ENCODE assay signal across 14 mouse cellular contexts in genomic region chr13:15543169-15543887, GRCm38 (mm10).
DNase-seq lines count a peak whose midpoint lies in the region; ATAC-seq and TF ChIP-seq lines count a peak whose summit lies in the region.
"Had no signal": no experiment of that assay in that cellular context is flagged by ENCODE, and none has a peak within 500 bp of the region (broad histone marks: within the 10 kb centered on the region; RNA-seq: fewer than 3 reads in every experiment).

No protein-coding gene starts in this region.

- no peak for DNase-seq in kidney, adult 2 months
- no peak for DNase-seq in limb, embryonic 11.5 days (ENCODE audit: low spot score)
- DNase-seq in midbrain, postnatal 0 days (ENCODE audit: low spot score), result no peak
- no peak for DNase-seq in lung, postnatal 14 days
- DNase-seq: cerebellum, adult 8-10 months; gastrocnemius, postnatal 10 days; liver, embryonic 13.5 days; lung, postnatal 4 days; retina, postnatal 1 day; thymus, adult 18-20 months had no signal

- H3K4me3 ChIP-seq in kidney, embryonic 16.5 days (ENCODE audit: low read length), result no peak overlapping the region
- H3K4me3 ChIP-seq in kidney, adult 2 months (ENCODE audit: insufficient read depth, low read depth, low read length), result no peak overlapping the region
- no peak overlapping the region for H3K4me3 ChIP-seq in forebrain, embryonic 13.5 days
- no peak overlapping the region for H3K4me3 ChIP-seq in limb, embryonic 11.5 days (ENCODE audit: low read depth, low read length)
- no peak overlapping the region for H3K4me3 ChIP-seq in midbrain, postnatal 0 days (ENCODE audit: low read depth, low read length)
- H3K4me3 ChIP-seq: heart, embryonic 15.5 days; liver, embryonic 13.5 days had no signal

- H3K4me2 ChIP-seq in kidney, embryonic 16.5 days (replicated peaks; ENCODE audit: low read depth, low read length), result no peak overlapping the region
- peak overlapping the region; percentile 45 for H3K4me2 ChIP-seq in forebrain, embryonic 13.5 days
- H3K4me2 ChIP-seq in limb, embryonic 11.5 days (ENCODE audit: low read depth, severe bottlenecking), result no peak overlapping the region
- no peak overlapping the region for H3K4me2 ChIP-seq in midbrain, postnatal 0 days (ENCODE audit: low read depth, low read length, poor library complexity, severe bottlenecking)
- H3K4me2 ChIP-seq: heart, embryonic 15.5 days; liver, embryonic 13.5 days had no signal

- H3K4me1 ChIP-seq in kidney, embryonic 16.5 days (ENCODE audit: insufficient read depth, low read length), result peaks cover 47% of the 10 kb centered on the region
- H3K4me1 ChIP-seq in kidney, adult 2 months (ENCODE audit: control insufficient read depth, insufficient read depth, low read length), result peaks cover 2% of the 10 kb centered on the region; the same call in 1 of the 2 replicates
- peaks cover 90% of the 10 kb centered on the region for H3K4me1 ChIP-seq in forebrain, embryonic 13.5 days
- peaks cover 60% of the 10 kb centered on the region for H3K4me1 ChIP-seq in limb, embryonic 11.5 days (ENCODE audit: control insufficient read depth, insufficient read depth, low read length)
- peaks cover 19% of the 10 kb centered on the region; the same call in 1 of the 2 replicates for H3K4me1 ChIP-seq in midbrain, postnatal 0 days (ENCODE audit: insufficient read depth, low read length)
- H3K4me1 ChIP-seq: heart, embryonic 15.5 days; liver, embryonic 13.5 days had no signal

- no peak for ATAC-seq in kidney, embryonic 16.5 days (ENCODE audit: low FRiP score, low TSS enrichment)
- peak; percentile 55 for ATAC-seq in forebrain, embryonic 13.5 days
- no peak for ATAC-seq in limb, embryonic 11.5 days (ENCODE audit: insufficient number of reproducible peaks, low FRiP score, low TSS enrichment, low read depth)
- peak; percentile 8; the same call in 1 of the 2 replicates for ATAC-seq in midbrain, postnatal 0 days (ENCODE audit: low FRiP score)
- no peak for ATAC-seq in inflammation-experienced regulatory T-cells, adult 6 months

- WGBS in kidney, embryonic 16.5 days, result 56% methylated on average over 12 of the region's 12 CpGs
- 83% methylated on average over 12 of the region's 12 CpGs for WGBS in kidney, adult 2 months
- WGBS in forebrain, embryonic 13.5 days, result 1% methylated on average over 12 of the region's 12 CpGs
- WGBS in limb, embryonic 11.5 days, result 41% methylated on average over 12 of the region's 12 CpGs
- WGBS in midbrain, postnatal 0 days, result 20% methylated on average over 12 of the region's 12 CpGs

- no peaks in the 10 kb centered on the region for H3K36me3 ChIP-seq in kidney, embryonic 16.5 days (ENCODE audit: insufficient read depth, low read length)
- H3K36me3 ChIP-seq in kidney, adult 2 months (ENCODE audit: control insufficient read depth, insufficient read depth, low read length), result no peaks in the 10 kb centered on the region
- H3K36me3 ChIP-seq in forebrain, embryonic 13.5 days (ENCODE audit: poor library complexity, severe bottlenecking), result no peaks in the 10 kb centered on the region
- H3K36me3 ChIP-seq in limb, embryonic 11.5 days (ENCODE audit: control insufficient read depth, insufficient read depth, low read length), result no peaks in the 10 kb centered on the region; the same call in 1 of the 2 replicates
- H3K36me3 ChIP-seq in midbrain, postnatal 0 days (ENCODE audit: insufficient read depth, low read length), result no peaks in the 10 kb centered on the region
- H3K36me3 ChIP-seq: heart, embryonic 15.5 days; liver, embryonic 13.5 days had no signal

- no peak for TF ChIP-seq POLR2A in kidney, adult 2 months (IDR thresholded peaks at IDR 0.05; ENCODE audit: low read depth, low read length)

- H3K27me3 ChIP-seq in kidney, embryonic 16.5 days (ENCODE audit: insufficient read depth, low read length), result no peaks in the 10 kb centered on the region
- H3K27me3 ChIP-seq in kidney, adult 2 months (replicated peaks; ENCODE audit: control insufficient read depth, insufficient read depth, low read length), result no peaks in the 10 kb centered on the region
- H3K27me3 ChIP-seq in forebrain, embryonic 13.5 days, result no peaks in the 10 kb centered on the region
- H3K27me3 ChIP-seq in limb, embryonic 11.5 days (ENCODE audit: control insufficient read depth, insufficient read depth, low read length), result no peaks in the 10 kb centered on the region
- H3K27me3 ChIP-seq in midbrain, postnatal 0 days (ENCODE audit: insufficient read depth, low read length), result no peaks in the 10 kb centered on the region
- H3K27me3 ChIP-seq: heart, embryonic 15.5 days; liver, embryonic 13.5 days had no signal

- H3K9ac ChIP-seq in kidney, embryonic 16.5 days (replicated peaks; ENCODE audit: low read length), result no peak overlapping the region
- no peak overlapping the region for H3K9ac ChIP-seq in forebrain, embryonic 13.5 days
- no peak overlapping the region for H3K9ac ChIP-seq in limb, embryonic 11.5 days (ENCODE audit: low read length)
- no peak overlapping the region for H3K9ac ChIP-seq in midbrain, postnatal 0 days (replicated peaks; ENCODE audit: low read length, poor library complexity, severe bottlenecking)
- H3K9ac ChIP-seq: heart, embryonic 15.5 days; liver, embryonic 13.5 days had no signal

- peak overlapping the region; percentile 63; the same call in 1 of the 2 replicates for H3K27ac ChIP-seq in kidney, embryonic 16.5 days (ENCODE audit: low read length)
- H3K27ac ChIP-seq in kidney, adult 2 months (ENCODE audit: insufficient read depth, low read depth, low read length), result no peak overlapping the region; the same call in 1 of the 2 replicates
- H3K27ac ChIP-seq in forebrain, embryonic 13.5 days, result peak overlapping the region; percentile 89
- H3K27ac ChIP-seq in limb, embryonic 11.5 days (replicated peaks; ENCODE audit: low read depth, low read length), result 0 out of 2 replicates have a peak overlapping the region, but pooled peaks have one; percentile 42
- peak overlapping the region; percentile 32; the same call in 1 of the 2 replicates for H3K27ac ChIP-seq in midbrain, postnatal 0 days (ENCODE audit: low read depth, low read length)
- H3K27ac ChIP-seq: heart, embryonic 15.5 days; liver, embryonic 13.5 days had no signal

- H3K9me3 ChIP-seq in kidney, embryonic 16.5 days (ENCODE audit: low read length), result no peaks in the 10 kb centered on the region
- H3K9me3 ChIP-seq in forebrain, embryonic 13.5 days (replicated peaks), result no peaks in the 10 kb centered on the region
- H3K9me3 ChIP-seq in limb, embryonic 11.5 days (ENCODE audit: control insufficient read depth, low read length), result no peaks in the 10 kb centered on the region
- no peaks in the 10 kb centered on the region for H3K9me3 ChIP-seq in midbrain, postnatal 0 days (ENCODE audit: low read length)
- H3K9me3 ChIP-seq: heart, embryonic 15.5 days; liver, embryonic 13.5 days had no signal

- no peak for TF ChIP-seq CTCF in kidney, adult 2 months (conservative IDR thresholded peaks at IDR 0.05; ENCODE audit: insufficient read depth, insufficient read length, low read depth, low read length)
- TF ChIP-seq CTCF in midbrain, postnatal 0 days (IDR thresholded peaks at IDR 0.05), result no peak

Comparison
In these comparisons a context has a peak if more than half of its experiments do, and no peak if none do; other contexts are left out.
1. ATAC-seq: peak in forebrain, embryonic 13.5 days (single experiment) and midbrain, postnatal 0 days (single experiment); none in kidney, embryonic 16.5 days (single experiment), limb, embryonic 11.5 days (single experiment) and inflammation-experienced regulatory T-cells, adult 6 months (single experiment).